Mouse (Mus musculus) inflammation-experienced regulatory T-cells, adult 6 months (primary cell): ENCODE data around the gene Nolc1. TPM values are rescaled to one million over a fixed set of nuclear protein-coding genes. Genes with fewer than 3 reads are reported as not detected.

Experiments
- ATAC-seq: one replicate; pipeline ENCODE4 v1.8.0; 2017
- polyA plus RNA-seq, 3 experiments: library from polyadenylated mRNA; unstranded; fragments of 100-300 nt; shearing (Covaris generic); gene quantifications; one replicate each; pipeline ENCODE4 v1.2.1; 2017

Nolc1 gene
- 10 to 100 TPM; 53.4 to 77.2 (median 65.0) TPM for polyA plus RNA-seq

DNA sequence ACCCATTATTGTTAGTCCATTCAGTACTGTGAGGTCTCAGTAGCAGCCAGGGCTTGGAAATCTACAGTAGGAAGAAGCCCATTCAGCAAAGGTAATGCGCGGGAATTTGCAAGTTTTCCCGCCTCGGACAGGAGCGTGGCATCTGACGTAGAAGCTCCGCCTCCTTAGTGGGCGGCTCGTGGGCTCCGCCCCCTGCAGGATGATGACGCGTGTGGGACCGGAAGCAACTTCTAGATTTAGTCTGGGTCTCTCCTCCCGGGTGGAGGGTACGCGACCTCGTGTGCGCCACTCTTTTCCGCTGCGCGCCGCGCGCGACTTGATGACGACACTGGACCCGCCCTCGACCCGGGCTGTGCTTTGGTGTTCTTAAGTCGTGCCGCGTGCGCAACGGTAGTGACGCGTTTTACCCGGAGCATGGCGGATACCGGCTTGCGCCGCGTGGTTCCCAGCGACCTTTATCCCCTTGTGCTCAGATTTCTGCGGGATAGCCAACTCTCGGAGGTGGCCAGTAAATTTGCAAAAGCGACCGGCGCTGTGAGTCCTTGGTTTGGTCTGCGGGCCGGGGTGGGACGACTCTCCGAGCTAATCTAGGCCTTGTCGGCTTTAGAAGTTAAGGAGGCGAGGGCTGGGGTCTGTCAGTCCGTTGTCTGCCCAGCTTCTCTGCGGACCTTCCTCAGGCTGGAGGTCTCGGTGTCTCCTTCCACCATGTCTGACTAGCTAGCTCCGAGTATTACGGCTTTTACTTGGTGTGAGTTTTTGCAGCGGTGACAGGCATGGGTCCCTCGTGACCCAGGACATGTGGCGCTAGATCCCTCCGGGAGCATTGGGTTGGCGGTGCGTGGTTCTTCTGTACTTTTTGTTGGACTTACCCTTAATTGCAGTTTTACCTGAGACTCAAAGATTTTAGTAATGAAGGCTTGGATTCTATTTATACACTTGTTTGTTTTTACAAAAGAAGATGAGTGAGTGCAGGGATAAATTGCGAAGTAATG lies at the start of gene Nolc1:
TSS of gene Nolc1 (plus strand) at position 248 of the 992 bp plus-strand sequence.
- ATAC-seq = peak; percentile 96

DNA sequence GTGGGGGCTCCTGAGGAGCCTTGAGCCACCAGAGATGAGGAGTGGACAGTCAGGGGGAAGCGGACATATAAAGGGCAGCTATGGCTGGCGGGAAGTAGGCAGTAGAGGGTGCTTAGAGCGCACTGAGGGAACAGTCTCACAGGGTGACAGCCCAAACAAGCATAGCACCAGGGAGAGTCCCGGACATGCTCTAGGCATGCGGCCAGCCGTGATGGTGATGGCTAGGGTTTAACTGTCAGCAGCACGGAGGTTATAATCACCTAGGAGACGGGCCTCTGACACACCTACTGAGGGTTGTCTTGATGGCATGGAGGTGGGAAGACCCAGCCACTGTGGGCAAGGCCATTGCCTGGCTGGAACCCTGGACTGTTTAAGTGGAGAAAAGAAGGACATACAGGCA lies 49.1 kb upstream of the Nolc1 start:
- ATAC-seq = no peak

DNA sequence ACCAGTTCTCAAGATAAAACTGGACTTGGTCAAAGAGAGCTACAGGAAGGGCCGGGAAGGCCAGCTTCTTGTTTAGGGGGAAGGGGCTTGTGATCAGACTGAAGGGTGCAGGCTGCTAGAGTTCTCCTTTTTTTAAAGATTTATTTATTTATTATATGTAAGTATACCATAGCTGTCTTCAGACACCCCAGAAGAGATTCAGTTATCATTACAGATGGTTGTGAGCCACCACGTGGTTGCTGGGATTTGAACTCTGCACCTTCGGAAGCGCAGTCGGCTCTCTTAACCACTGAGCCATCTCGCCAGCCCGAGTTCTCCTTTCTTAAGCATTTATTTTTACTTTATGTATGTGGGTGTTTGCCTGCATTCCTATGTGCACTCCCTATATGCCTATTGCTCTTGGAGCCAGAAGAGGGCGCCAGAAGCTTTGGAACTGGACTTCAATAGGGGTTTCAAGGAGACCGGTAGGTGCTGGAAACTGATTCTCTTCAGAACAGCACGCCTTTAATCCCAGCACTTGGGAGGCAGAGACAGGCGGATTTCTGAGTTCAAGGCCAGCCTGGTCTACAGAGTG lies 46.8 kb upstream of the Nolc1 start:
- ATAC-seq = no peak

DNA sequence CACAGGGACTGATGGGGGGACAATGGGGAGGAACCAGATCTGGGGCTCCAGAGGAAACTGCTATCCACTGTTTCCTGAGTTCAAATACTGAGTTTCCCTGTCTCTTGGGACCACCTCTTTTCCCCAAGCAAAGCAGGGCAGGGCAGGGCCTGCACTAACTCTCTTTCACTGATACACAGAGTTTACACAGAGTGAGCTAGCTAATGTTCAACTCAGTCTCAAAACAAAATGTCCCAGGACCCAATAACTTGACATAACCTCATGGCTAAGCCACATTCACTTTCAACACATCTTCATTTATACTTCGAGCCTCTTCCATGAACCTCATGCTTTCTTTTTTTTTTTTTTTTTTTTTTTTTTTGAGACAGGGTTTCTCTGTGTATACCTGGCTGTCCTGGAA lies 46.0 kb upstream of the Nolc1 start:
- no peak for ATAC-seq

DNA sequence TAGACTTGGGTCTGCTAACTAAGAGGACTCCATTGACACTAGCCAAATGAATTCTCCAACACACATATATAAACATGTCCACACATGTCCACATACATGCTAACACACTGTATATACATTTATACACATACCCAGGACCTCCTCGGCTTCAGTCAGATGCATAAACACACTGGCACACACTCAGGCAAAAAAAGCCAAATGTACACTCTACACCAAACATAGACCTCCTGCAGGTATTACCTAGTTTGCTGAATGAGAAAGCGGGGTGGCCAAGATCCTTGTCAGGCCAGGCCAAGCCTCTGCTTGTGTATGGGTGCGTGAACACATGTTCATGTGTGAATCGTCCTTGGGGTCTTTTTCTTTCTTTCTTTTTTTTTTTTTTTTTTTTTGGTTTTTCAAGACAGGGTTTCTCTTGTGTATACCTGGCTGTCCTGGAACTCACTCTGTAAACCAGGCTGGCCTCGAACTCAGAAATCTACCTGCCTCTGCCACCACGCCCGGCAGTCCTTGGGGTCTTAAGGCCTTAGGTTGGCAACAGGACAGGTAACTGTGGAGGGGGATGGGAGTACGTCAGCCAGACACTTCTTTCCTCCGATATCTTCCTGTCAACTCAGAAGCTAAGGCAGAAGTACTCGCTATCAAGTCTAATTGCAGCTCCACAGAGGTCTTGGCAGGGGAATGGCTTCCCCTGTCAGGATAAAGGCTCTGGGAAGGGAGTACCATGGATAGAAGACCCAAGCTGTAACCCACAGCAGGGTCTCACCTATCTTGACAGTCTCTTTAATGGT lies 45.3 kb upstream of the Nolc1 start:
- no peak for ATAC-seq

DNA sequence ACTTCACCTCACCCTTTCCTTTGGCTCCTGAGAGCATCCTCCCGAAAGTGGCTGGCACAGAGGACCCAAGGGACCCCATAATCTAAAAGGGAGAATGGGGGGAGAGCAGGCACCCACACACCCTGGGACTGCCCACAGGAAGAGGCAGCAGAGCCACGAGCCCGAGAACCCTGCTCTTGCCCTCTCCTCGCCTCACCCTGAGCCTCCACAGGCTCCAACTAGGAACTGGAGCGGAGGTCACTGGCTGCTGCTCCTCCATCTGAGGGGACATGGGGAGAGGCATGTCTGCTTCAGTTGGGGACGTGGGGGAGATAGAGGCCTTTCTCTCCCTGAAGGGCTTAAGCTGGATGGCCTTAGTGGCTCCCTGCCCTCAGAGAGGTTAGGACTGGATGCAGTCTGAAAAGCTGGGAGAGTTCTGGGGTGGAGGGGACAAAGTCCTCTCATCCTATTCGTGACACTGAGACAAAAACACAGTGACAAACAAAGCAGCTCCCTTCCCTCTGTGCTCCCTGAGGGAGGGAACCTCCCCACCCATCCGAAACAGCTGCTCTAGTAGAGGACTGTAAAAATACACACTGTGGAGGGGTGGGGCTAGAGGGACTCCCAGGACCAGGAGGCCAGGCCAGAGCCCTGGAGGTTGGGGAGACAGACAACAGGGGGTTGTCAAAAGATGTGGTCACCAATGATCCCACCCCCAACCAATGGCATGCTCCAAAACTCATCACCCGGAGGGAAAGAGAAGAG lies 43.8 kb upstream of the Nolc1 start:
- no peak for ATAC-seq

DNA sequence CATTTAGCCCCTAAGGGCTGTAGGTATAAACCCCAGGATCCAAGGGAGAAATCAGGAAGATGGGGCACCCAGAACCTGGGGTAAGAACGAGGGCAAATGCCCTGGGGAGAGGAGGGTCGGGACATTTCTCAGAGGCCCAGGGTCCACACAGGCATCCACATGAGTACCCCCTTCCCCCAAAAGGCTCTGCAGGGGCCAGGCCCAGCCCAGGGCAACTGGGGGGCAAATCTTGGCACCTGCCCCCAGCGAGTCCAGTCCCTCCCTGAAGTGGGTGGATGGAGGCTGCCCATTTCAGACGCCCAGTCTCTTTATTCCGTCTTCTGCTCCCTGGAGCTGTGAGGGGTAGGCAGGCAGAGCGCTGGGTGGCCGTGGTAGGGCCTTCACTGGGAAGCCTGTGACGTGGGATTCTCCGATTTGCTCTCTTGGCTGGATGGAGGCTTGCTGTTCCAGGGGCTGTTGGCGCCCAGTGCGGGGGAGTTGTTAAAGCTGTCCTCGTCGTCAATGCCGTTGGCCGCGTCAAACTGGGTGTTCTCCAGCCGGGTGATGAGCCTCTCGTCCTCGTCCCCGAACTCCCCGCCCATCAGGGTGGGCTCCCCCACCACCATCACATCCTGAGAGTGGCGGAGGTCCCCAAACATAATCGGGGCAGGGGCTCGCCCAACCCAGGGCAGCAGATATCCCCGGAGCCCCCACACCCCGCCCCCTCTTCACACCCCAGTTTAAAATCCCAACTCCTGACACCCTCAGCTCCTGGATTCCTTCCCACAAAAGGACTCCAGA lies 42.7 kb upstream of the Nolc1 start:
- no peak for ATAC-seq

DNA sequence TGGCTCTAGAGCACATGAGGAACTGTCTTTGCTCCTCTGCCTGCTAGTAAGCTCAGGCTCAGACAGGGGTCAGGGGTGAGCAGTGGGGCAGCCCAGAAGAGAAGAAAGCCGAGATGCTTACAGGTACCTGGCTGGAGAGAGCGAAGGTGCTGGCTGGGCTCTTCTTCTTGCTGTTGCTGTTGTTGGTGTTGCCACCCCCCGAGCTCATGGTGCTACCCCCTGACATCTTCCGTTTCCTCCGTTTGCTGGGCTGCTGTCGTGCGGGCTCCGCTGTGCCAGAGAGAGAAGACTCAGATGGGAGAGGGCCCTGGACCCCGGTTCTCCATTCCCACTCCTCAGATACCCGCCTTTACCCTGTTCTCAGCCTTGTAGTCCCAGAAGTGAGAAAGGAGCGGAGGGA lies 41.8 kb upstream of the Nolc1 start:
- no peak for ATAC-seq

DNA sequence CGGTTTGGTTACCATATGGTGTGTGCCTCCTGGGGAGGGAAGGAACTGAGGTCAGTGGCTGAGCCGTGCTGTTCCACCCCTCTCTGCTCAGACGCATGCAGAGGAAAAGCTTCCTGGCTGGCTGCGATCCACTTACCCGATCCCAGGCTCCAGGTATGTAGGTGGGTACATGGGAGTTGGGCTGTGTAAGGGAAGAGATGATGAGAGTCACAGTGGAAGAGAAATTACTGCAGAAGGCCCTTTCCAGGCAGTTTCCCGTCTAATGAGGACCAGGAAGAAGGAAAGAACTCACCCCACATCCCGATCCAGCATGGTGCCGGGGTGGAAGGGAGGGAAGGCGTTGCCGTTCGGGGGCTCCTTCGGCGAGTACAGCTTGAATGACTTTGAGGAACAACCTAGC lies 39.7 kb upstream of the Nolc1 start:
- ATAC-seq = no peak

DNA sequence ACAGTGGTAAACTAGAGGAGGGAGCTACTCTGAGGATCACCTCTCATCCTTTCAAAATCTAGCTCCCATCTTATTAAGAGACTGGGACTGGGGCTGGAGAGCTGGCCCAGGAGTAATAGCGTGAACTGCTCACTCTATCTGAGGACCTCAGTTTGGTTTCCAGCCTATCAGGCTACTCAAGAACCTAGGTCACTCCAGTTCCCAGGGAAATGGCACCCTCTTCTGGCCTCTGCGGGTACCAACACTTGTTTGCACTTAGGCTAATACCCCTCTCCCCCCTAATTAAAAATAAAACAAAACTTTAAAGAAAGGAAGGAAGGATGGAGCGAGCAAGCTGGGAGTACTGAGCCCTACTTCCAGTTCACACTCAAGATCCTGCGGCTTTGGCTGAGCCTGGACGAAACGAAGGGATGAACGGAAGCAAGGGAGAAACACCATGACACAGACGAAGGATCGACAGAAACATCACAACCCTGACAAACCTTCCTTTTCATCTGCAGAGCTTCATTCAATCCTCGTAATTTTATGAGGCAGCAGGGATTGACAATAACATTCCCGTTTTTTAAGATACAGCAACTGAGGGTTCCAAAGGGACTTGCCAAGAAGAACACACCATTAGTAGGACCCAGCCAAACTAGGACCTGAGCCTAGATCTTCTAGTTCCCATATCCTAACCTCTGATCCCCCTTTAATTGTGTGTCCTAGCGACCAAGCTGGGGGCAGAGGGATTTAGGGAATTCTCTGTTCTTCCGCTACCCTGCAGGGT lies 39.0 kb upstream of the Nolc1 start:
- ATAC-seq = no peak

DNA sequence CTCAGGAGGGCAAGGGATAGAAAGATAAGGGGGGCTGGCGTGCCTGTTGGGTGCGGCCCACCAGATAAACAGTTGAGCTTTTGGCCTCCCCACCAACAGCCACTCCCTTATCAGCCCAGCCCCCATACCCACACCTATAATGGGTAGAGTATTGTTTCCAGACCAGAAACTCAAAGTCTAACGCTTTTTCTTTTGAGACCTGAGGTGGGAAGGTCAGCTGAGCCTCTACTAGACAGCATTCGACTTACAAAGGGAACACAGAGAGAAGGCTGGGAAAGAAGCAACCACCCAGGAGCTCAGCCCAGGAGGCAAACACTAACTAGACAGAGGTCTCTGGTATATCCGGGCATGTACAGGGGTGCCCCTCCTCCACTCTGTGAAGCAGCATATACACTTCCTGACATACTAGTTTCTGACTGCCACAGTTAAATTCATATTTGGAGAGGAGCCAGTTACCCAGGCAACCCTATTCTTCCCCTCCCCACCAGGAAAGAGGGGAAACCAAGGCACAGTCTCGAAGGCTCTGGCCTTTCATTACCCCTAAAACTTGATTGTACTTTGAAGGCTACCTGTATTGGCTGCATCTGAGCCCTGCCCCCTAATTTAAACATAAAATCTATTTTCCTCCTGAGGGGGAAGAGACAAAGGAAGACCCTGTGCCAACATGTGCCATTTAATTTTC lies 38.3 kb upstream of the Nolc1 start:
- ATAC-seq = peak; percentile 51

DNA sequence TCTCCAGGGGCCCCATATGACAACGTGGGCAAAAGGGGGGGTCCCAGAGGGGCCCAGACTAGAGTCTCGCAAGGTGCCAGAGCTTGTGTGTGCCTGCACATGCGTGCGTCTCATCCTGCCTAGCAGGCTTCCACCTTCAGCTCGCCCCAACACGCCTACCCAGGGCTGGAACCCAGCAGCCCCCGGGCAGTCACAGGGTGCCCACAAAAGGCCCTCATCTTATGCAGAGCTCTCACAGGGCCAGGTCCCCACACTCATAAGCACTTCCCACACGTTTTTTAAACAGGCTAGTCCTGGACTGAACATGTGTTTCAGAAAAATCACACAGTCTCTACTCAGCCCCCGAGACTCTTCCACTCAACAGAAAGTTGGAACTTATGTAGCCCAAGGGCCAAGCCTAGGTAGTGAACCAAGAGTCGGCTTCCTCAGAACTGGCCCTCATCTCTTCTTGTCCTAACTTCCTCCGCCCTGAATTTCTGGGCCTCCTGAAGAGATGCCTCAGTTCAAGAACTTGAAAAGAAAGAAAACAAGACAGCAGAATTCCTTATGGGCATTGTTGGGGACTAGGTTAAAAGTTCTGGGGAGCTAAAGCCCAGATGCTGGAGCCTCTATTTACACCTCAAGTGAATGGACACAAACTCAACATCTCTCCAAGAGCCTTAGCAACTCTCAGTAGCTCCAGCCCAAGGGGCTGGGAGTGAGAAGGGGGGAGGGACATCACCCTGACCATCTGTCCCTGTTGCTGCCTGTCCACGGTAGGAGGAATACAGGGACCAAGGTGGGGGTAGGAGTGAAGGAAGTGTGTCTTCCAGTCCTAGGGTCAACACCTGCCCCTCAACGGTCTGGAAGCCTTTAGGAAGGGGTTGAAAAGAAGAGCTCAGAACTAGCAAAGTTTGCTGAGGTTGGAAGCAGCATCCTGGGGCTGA lies 37.5 kb upstream of the Nolc1 start:
- no peak for ATAC-seq

DNA sequence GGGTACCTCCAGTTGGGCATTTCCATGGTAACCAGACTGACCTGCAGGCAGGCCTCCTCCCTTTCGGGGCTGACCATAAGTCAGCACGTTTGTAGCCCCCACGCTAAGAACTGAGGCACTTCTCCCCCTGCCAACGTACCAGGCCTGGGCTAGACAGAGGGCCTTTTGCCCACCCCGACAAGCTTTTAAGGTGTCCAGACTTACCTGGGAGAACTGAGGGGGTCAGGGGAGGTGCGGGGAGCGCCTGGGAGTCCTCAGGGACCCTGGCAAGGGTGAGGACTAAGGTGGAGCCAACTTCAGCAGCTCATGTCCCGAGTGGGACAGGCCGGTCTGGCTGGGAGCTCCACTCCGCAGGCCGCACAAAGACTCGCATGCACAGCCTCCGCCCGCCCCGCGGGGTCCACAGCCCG lies 36.8 kb upstream of the Nolc1 start:
- no peak for ATAC-seq

DNA sequence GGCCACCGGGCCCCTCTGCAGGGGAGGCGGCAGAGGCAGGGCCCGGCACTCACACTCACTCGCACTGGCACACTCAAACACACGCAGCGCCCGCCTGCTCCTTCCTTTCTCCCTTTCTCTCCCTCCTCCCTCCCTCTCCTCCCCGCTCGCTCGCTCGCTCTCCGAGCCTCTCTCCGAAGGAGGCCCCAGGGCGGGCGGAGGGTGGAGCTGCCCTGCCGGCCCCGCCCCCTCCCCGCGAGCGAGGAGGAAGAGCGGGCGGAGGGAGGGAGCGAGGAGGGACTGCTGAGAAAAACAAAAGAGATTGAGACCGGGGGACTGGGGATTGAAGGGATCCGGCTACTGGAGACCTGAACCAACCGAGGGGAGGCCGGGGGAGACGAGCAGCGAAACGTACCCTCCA lies 36.2 kb upstream of the Nolc1 start:
- peak; percentile 80 for ATAC-seq

DNA sequence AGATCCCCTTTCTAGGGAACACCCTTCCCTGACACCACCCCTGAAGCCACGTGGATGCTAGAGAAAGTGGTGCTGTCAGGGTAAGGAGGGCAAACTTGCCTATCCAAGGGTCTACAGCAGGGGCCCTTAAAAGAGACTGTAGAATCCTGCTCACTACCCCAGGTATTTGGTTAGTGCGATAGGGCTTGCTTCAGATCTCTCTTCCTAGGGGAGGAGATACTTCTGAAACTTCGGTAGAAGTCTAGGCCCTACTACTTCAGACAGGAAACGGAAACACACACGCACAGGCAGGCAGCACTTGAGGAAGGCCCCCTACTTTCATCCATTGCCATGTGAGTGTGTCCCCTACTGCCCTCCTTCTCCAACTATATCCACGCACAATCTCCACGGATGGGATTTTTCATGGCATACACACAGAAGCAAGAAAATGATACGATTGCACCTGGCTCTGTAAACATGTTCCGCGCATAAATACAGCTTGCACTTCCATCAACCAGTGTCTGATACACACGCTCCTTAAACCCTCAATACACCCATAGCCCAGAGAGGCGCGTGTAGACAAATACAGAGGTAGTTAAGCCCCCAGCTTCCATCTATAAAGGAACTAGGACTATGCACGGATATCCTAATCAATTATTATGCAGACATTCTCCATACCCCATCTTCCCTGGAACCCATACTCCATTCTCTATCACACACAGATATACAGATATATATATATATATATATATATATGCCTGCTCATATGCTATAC lies 35.3 kb upstream of the Nolc1 start:
- peak; percentile 51 for ATAC-seq

DNA sequence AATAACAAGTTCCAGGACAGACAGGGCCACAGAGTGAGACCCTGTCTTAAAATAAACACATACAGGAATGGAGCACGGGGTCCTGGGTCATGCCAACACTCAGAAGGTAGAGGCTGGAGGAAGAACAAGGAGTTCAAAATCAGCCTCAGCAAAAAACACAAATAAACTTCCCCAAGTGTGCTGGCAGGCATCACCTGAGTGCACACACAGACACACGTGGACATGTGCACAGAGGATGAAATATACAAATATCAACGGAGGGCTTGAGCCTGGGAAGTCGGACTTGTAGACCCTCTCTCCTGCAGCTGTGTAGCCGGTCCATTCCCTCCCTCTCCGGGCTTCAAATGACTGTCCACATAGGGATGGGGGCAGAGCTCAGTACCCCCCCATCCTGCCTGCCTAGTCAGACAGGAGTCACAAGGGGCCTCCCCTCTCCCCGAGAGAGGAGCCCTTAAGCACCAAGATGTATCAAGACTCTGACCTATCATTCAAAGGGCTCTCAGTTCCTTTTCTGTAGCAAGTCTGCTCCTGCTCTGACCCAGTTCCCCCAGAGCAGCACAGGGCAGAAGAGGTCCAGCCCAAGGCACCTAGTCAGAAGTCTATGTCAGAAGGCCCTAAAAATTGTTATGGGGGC lies 34.2 kb upstream of the Nolc1 start:
- no peak for ATAC-seq

DNA sequence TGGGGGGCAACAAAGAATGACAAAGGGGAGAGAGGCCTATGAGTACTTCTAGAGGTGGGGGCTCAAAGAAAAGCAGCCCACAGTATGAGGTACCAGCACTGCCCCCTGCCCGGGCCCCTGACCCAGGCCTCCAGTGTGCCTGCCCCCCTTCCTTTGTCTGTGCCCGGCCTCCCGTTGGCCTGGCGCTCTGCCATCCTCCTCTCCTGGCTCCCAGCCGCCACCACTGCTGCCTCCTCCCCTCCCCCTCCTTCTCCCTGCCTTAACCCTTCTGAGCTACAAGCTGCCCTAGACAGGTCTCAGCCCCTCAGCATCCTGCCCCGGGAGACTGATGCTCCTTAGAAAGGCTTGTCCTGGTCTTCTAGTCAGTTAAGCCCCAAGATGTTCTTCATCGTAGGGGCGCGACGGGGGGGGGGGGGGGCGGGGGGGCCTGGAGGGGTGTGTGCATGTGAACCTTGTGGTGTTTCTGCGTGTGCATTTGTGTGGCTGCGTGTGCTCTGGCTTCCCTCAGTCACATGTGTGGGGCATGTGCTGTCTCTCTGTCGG lies 33.7 kb upstream of the Nolc1 start:
- ATAC-seq = no peak
